Mouse (Mus musculus): ENCODE data around the gene Foxi2.

DNA sequence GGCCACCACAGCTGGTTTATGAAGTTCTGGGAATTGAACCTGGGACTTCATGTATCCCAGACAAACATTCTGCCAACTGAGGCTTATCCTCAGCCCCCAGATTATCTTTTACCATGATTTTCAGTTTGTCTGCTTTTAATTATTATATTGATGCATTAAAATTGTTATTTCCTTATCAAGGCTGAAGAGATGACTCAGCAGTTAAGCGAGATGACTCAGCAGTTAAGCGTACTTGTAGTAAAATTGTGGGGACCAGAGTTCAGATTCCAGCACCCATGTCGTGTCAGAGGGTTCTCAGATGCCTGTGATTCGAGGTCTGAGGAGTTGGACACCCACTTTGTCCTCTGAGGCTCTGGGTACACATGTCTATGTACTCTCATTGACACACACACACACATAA, 33.8 kb downstream of the Foxi2 start:
- no peak for TF ChIP-seq CTCF (IDR thresholded peaks at IDR 0.05; ENCODE audit: low read depth, low read length)
- TF ChIP-seq POLR2A (IDR thresholded peaks at IDR 0.05; ENCODE audit: borderline replicate concordance, low read depth, low read length), result no peak

All from bone marrow macrophage, adult 2 months (primary cell).